Mouse (Mus musculus) sigmoid colon, adult 10 weeks (tissue): ENCODE data around the gene Prh1. TPM values are rescaled to one million over a fixed set of nuclear protein-coding genes. Genes with fewer than 3 reads are reported as not detected.

Source experiments
- polyA plus RNA-seq: library from polyadenylated mRNA; stranded (reverse); fragments of 350-450 nt; fragmentation: Illumina TruSeq; extraction: RNeasy Lipid Tissue Mini Kit (QIAGEN cat#74804); gene quantifications from one replicate; pipeline ENCODE4 v1.2.3, GENCODE M21; 2014; ENCODE audit warnings: low read depth, low replicate concordance

The Prh1 gene
- polyA plus RNA-seq: not detected

GRCm38 (mm10) chr6:132569509-132569908 lies at the start of gene Prh1:
Prh1 (plus strand) TSS chr6:132569809.

GRCm38 (mm10) chr6:132595613-132596012 lies 26.0 kb downstream of the Prh1 start, which contains the start of gene Prp2:
Prp2 (plus strand) TSS chr6:132595913.

Other genes starting within 250 kb of the Prh1 start
- gene Gm8882, start 205.7 kb upstream of the Prh1 start, polyA plus RNA-seq: not detected
- gene Prp2, start 26.1 kb downstream of the Prh1 start, polyA plus RNA-seq: not detected
- gene A630073D07Rik, start 81.7 kb downstream of the Prh1 start, polyA plus RNA-seq: not detected
- gene Tas2r120, start 87.1 kb downstream of the Prh1 start, polyA plus RNA-seq: not detected
- not detected for gene Tas2r121, start 131.2 kb downstream of the Prh1 start, polyA plus RNA-seq
- gene Tas2r122, start 142.1 kb downstream of the Prh1 start, polyA plus RNA-seq: not detected
- gene Tas2r115, start 168.2 kb downstream of the Prh1 start, polyA plus RNA-seq: not detected
- gene Tas2r124, start 184.9 kb downstream of the Prh1 start, polyA plus RNA-seq: not detected
- not detected for gene Tas2r102, start 192.3 kb downstream of the Prh1 start, polyA plus RNA-seq
- not detected for gene Tas2r136, start 208.4 kb downstream of the Prh1 start, polyA plus RNA-seq
- gene Tas2r117, start 233.0 kb downstream of the Prh1 start, polyA plus RNA-seq: not detected